Mouse (Mus musculus) left cerebral cortex, adult 9 months (tissue): ENCODE measurements around the gene Mapk8ip1.
A peak's percentile ranks its signal among the peaks of the same experiment; 100 is the strongest.

Experiments used
- DNase-seq, 2 experiments: peaks; one replicate each; pipeline ENCODE4 v3.0.0; 2022; ENCODE audit warnings: low spot score in 2 of 2

Gene Mapk8ip1

DNA sequence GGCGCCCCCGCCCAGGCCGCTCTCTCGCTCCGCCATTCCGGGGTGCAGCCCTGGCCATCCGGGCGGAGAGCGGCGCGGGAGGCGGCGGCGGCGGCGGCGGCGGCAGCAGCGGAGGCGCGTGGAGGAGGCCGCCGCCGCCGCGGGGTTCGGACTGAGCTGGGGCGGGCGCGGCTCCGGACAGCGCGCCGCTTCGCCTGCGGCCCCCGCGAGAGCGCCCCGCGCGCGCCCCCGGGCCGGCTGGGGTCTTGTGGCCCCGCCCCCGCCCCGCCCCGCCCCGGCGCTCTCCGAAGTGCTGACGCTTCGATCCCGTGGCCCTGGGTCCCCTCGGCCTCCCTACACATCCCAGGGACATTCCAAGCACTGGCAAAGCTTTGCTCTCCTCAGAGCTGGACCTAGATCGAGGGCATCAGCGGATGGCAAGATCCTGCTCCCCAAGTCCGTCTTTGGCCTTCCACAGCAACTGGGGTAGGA, at the start of gene Mapk8ip1:
Mapk8ip1 (minus strand) TSS at position 173 of the 471 bp plus-strand sequence.
- no peak for DNase-seq

DNA sequence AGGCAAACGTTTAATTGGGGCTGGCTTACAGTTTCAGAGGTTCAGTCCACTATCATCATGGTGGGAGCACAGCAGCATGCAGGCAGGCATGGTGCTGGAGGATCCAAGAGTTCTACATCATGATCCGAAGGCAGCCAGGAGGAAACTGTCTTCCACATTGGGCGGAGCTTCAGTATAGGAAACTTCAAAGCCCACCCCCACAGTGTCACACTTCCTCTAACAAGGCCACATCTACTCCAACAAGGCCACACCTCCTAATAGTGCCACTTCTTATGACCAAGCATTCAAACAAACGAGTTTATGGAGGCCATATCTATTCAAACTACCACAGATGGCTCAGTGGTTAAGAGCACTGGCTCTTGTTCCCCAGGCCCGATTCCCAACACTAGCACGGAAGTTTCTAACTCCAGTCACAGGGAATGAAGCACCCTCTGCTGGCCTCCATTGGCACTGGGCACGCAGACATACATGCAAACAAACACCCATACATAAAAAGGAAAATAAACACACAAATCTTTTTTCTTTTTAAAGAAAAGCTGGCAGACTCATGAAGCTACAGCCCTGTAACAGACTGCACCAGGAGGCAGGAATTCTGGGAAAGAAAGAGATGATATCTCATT, 46.2 kb upstream of the Mapk8ip1 start:
- DNase-seq = no peak

DNA sequence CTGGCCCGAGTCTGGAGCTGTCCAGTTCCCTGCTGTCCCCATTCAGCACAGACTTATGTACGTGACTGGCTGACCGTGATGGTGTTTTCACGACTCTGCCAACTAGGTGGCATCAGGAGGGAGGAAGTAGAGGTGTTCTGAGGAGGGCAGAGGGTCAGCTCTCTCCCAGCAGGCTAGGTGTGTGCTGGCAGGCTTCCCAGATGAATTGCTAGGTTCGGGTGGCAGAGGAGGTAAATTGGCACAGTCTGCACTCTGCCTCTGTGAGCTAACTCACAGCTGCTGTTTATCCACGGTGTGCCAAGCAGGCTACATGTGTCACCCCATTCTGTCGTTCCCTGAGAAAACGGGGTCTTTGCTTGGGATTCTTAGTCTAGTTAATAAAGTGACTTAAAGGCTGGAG, 45.6 kb upstream of the Mapk8ip1 start:
- no peak for DNase-seq

DNA sequence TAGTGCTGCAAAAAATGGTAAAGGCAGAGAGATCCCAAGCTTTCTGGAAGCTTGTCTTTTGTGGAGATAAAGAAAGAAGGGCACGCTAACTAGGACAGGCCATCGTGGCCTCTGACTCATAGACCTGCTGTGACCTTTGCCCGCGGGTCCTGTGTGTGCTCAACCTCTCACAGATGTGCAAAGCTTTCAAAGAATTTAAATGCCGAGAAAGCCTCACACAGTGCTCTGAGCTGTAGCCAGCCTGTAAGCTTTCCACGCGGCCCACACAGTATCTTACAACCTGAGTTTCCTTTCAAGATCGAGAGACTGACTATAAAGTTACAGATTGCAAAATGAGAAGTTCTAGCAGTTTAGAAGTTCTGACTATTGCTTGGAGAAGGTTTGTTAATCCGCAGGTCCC, 44.8 kb upstream of the Mapk8ip1 start:
- no peak for DNase-seq

DNA sequence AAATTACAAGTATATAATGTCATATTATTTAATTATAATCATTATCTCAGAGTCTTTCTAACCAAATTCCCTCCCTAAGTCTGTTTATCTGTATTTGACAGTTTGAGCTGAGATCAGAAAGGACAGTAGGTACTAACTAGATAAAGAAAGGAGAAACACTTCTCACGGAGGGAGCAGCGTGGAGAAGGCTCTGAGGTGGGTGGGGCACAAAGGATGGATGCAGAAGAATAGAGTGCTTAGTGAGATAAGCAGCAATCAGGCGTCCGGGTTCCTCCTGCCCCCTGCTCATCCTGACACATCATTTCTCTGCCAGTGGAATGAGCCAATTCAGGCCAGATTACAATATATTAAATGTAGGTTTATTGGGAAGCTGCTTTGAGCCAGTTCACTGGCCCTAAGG, 43.3 kb upstream of the Mapk8ip1 start:
- no peak for DNase-seq

DNA sequence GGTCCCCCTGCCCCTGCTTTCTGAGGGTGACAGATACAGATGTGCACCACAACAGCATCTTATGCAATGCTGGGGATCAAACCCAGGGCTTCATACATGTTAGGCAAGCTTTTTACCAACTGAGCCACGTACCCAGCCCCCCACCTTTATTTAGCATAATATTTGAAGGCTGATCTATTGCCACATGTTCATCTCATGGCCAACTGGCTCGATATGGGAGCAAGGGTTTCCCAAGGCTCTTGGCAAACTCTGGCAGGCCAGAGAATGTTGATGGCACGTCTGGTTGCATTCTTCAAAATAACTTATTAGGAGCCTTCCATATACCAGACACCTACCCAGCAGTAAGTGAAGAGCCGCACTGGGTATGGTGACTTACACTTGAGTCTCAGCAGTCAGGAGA, 42.2 kb upstream of the Mapk8ip1 start:
- no peak for DNase-seq

DNA sequence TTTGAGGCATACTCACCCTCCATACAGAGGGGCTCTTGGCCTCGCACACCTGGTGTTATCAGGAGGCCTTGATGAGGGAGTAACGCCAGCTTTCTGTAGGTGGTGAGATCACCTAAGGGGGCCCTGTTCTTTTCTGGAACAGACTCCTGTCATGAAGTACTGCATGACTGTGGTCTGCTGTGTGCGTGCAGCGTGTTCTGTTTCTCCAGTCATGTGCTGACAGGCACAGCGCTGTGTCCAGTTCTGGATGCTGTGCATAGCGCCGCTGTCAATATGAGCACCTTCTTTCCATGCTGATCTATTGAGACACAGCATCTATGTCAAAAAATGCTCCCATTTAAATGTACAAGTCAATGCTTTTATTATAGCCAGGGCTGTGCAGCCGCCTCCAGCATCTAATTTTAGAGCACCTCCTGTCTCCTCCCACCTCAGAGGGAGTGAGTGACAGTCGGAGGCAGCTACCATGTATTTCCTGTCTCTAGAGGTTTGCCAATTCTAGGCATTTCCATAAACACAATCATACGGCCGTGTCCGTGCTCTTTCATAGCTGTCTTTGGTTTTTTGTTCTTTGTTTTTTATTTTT, 41.4 kb upstream of the Mapk8ip1 start:
- peak; percentile 71 to 73 for DNase-seq

DNA sequence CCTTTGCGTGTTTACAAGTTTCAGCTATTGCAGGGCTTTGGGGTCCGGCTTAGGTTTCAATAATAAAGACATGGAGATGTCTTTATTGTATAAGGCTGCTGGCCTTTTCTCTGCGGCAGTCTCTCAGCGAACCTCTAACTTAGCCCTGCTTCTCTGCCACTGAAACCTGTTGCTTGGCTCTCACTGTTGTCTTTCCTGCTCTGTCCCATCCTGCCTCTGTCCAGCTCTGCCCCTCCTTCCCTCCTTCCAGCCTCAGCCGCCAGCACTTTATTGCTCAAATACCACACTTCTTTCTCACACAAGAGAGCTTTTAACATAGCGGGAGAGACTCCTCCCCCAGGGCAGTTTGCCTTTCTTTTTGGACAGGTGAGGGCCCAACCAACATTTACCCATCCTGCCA, 39.4 kb upstream of the Mapk8ip1 start:
- no peak for DNase-seq

DNA sequence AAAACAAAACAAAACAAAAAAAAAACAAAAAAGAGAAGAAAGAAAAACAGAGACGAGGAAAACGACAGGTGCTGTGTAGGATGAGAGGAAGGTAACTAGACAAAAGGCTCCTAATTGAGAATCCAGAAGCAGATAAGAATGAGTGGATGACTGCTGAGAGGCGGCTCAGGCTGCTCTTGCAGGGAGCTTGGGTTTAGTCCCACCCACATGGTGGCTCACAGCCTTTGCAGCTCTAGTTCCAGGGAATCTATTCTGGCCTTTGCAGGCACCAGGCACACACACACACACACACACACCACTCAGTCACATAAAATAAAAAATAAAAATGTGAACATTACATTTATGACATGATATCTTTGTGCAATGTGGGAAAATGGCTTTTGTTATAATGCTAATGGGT, 37.5 kb upstream of the Mapk8ip1 start:
- no peak for DNase-seq

DNA sequence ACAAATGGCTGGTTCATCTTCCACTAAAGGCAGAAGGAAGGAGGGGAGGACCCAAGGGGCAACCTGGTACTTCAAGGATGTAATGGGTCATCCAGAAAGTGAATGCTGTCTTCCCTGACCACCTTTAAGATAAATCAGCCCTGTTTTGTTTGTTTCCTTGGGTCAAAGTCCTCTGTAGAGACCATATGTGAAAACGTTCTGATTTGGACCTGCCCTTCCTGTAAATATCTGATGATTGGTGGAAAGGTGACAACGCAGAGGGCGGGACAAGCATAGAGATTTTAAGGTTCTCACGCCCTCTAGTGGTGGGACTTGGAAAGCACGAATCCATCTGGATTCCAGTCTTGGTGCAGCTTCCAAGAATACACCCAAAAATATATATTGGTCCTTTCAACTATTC, 36.8 kb upstream of the Mapk8ip1 start:
- peak in 1 of 2 experiments; percentile 93 for DNase-seq

DNA sequence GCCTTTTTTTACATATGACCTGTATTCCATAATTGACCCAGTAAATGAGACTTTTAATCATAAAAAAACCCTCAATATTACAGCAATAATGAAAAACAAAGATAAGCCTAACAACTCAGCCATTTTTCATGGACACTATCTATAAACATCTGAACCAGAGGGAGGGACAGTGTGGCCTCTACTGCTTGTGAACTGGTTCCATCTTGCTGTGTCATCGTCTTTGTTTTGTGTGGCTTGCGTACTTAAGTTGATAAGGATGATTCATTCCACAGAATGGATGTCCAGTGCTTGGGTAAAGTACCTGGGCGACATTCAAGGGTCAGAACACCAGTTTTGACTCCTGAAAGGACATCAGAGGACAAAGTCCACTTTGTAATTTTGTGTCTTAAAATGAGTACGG, 36.3 kb upstream of the Mapk8ip1 start:
- no peak for DNase-seq

DNA sequence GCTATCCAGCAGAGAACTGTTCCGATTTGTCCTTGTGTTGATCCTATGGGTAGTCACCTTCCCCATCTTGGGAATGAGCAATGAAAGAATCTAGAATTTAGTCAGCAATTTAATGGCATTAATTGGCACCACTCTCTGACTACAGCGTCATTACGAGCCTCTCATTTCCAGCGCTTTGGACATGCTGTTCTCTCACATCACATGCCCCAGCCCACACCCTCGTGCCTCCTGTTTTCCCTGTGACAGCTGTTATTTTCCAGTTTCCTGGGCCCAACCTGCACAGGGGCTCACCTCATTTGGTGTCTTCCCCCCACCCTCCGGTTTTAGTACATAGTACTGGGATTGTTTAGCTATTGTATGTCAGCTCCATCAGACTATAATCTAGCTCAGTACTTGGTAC, 34.0 kb upstream of the Mapk8ip1 start:
- no peak for DNase-seq

DNA sequence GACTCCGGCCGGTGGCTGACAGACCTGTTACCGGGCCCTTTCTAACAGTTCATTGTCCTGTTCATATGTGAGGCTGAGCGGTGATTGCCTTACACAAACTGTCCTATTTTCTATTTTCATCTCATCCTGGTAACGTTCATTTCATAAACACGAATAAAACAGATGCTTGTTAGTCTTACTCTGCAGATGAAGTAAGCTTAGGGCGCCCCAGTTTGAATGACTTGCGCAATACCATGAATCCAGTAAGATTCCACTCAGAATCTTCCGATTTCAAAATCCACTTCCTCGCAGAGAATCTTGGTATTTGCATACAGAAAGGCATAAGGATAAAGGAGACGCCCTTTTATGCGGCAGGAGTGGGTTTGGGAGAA, 33.3 kb upstream of the Mapk8ip1 start:
- no peak for DNase-seq

DNA sequence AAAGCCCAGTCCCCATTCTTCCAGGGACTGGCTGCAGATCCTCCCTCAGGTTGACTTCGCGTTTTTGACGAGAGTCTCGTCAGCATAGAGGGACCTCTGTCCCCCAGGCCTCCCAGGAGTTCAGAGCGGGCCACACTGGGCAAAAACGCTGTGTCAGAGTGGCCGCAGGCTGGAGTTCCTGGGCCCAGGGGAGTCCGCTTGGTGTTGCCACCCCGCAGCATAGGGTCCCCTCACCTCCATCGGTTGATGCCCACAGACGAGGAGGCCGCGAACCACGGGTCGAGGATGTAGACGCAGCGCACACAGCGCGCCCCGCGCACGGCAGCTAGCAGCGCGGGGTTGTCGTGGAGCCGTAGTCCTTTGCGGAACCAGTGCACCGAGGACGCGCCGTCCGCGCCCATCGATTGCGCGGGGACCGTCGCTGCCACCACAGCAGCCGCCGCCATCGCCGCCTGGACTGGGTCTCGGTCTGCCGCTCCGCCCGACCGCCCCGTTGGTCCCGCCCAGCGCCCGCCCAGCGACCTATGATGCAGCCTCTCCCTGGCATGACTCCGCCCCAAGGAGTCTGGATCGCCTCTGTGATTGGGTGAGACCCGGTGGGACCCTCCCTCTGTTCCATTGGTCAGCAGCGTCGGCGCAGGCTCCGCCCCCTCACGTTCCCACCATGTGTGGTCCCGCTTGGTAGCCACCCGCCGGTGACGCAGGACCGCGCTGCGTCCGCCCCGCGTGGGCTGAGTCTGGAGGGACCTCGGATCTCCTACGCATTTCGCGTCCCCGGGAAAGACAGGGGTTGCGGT, 32.7 kb upstream of the Mapk8ip1 start, which contains the start of gene Cry2:
Cry2 (minus strand) TSS at position 466 of the 797 bp plus-strand sequence.
- DNase-seq = peak; percentile 97 to 99

DNA sequence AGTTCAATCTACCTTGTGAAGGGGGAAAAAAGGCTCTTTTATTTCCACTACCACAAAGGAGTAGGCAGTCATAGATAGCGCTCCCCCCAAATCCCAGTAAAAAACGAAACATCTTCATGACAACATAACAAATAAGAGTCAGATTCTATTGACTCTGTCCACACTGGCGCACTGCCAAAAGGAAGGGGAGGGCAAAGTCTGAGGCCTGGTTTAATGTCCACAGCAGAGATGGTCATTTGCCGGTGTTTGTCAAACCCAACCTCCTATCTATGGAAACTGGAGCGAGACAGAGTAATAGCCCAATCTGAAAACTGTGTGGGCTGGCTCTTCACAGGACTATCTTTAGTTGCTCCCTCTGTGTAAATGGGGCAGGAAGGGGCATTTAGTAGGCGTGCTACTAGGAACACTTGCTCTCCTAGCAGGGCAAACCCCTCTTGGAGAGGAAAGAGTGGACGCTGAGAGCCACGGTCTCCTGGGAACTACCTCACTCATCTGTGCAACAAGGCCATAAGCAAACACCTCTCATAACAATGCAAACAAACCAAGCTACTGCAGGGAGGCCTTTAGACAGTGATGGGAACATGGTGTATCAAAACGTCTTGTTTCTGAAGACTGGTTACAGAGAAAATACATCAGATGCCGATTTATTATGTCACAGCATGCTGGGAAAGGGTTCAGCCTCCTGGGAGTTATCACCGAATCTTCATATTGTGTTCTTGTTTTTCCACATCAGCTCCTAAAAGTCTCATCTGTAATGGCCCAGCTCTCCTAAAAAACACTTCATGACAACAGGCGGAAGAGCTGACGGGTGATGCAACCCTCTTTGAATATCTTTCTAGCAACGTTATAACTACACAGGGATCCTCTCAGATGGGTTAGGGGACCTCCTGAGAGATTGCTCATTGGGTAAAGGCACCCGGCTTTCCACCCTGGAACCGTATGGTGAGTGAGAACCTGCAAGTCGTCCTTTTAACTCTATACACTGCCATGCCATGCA, 31.5 kb upstream of the Mapk8ip1 start:
- DNase-seq = no peak

DNA sequence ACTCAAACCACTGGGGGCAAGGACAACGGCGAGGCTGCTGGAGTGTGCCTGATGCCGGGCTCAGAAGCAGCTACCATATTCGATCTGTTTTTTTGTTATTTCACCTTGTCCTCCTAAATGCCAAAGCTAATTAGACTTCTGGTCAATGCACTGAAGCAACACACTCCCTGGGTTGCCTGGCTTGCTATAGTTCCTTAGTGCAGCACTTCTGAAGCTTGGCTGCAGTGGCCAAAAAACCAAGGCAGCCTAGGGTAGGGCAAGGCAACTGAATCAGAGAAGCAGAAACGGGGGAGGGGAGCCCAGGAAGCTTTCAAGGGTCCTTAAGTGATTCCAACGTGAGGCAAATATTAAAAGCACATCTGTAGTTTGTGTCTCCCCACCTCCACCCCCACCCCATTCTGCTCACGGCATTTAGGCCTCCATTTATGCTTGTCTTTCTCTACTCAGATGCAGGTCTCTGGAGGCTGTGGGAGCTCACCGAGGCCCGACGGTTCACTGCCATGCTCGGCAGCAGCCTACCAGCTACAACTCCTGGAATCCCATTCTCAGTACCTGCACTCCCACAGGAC, 30.6 kb upstream of the Mapk8ip1 start:
- DNase-seq = no peak

DNA sequence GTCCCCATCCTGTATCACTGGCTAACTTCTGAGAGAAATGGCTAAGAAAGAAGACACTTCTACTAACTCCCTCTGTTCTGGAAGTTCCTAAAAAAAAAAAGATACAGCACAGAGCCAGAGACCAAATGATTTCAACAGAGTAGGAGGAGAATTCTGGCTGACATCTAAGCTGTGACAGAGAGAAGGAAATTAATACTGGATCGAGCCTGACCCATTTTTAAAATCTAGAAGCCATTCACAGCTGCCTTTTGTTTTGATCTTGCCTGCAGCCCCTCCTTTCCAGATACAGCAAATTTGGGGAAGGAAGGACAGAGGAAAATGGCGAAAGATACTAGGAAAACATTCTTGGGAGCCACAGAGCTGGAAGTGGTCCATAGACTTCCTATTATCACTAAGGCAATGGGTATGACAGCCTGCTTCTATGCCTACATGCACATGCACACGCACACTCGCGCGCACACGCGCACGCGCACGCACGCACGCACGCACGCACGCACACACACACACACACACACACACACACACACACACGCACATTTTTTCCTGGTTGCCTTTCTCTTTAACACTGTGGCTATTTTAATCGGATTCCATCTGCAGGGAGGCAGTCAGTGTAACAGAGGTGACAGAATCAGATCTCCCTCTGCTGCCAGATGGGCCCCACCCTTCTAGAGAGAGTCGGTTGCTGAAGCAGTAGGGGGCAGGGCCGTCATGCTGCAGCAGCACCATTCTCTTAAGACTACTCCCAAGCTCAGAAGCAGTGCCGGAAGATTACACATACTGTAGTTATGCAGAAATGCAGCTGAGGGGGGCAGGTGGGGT, 29.9 kb upstream of the Mapk8ip1 start:
- DNase-seq = peak; percentile 63 to 72

DNA sequence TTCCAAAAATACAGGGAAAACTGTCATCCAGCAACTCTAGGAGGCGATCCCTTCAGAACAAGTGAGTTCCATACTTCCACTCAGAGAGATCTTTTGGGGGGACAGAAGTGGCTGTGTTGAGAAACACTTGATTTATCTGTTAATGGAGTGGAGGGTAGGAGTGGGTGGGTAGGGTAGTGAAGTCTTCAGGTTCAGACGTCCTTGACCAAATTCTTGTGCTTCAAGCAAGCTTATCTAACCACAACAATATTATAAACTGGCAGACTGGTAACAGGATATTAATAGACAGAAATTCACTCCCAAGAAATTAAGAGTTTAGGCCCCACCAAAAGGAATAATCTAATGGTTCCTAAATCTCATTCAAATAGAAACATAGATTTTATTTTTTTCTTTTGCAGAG, 29.0 kb upstream of the Mapk8ip1 start:
- no peak for DNase-seq

DNA sequence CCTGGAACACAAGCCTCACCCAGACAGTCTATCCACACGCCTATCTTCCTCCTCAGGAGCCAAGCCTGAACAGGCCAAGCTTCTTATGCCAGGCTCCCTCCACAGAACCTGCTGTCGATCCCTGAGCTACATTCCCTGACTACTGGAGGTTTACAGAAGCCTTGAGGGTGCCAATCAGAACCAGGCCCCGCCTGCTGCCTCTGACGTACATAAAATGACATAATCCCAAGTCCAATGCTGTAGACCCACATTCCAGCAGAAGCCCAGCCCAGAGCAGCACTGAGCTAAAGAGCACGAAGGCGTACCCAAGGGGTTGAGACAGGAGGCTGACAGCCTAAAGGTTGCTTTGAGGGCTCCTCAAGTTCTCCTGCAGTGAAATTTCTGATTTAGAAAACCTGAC, 26.8 kb upstream of the Mapk8ip1 start:
- DNase-seq = peak; percentile 80 to 87

DNA sequence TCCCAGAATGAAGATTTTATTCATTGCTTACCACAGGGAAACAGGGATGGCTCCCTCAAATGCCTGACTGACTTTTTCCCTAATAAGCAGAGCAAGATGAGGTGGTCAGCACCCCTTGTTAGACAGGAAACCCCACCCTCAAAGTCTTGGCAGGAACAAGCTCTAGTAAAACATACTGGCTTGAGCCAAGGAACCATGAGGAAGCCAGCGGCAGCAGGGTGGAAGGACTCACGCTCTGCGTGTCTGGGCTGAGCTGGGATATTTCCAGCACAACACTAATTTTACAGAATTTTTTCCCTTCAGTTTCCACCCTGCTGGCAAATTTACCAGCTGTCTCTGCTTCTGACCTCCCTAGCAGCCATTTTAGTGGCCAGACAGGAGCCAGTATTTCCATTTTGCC, 25.4 kb upstream of the Mapk8ip1 start:
- DNase-seq = no peak

DNA sequence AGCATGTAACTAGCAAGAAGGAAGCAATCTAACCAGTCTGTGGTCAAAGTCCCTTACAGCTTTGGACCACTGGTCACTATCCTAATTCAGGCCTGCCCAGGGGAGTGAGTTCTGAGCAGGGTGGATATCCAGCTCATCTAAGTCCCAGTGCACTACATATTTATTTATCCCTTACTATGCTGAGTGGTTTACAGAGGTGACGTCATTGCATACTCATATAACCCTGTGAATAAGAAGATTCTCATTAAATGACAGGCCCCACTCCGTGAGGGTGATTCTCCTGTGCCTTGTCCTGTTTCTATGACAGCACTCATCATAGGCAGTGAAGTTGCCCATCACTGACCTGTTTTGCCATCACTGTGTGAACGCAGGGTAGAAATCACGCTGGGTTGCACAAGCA, 24.3 kb upstream of the Mapk8ip1 start:
- no peak for DNase-seq
